ENCODE assay signal across 8 mouse cellular contexts in the genomic region with DNA sequence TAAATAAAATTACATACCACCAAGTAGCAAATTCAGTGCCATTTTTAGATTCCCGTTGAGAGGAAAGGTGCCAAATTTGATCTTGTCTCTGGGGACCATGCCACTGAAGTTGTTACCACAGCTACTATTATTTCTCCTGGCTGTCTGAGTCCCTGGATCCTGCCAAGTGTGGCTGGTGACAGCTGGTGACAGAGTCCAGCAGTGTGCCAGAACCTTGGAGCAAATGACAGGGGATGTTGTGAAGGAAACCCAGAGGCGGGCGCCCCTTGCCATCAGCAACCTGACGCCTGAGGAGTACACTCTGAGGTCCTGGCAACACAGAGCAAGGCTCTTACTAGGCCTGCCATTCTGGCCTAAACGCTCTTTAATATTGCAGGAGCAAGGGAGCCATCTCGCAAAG.
DNase-seq lines count a peak whose midpoint lies in the region; ATAC-seq and TF ChIP-seq lines count a peak whose summit lies in the region.

No protein-coding gene starts in this region.

- no peak for TF ChIP-seq POLR2A in brain, embryonic 14.5 days (IDR thresholded peaks at IDR 0.05; ENCODE audit: borderline replicate concordance, extremely low read depth, insufficient read depth, insufficient read length, poor library complexity, severe bottlenecking)

- no peak overlapping the region for H3K4me2 ChIP-seq in forebrain, postnatal 0 days (ENCODE audit: low read depth)
- H3K4me2 ChIP-seq in heart, embryonic 16.5 days (ENCODE audit: low read depth, low read length) = no peak overlapping the region
- no peak overlapping the region for H3K4me2 ChIP-seq in liver, postnatal 0 days (ENCODE audit: low read depth, low read length)

- 0 out of 2 replicates have a peak, but pooled peaks cover 7% of the 10 kb centered on the region for H3K4me1 ChIP-seq in forebrain, postnatal 0 days (ENCODE audit: insufficient read depth)
- H3K4me1 ChIP-seq in heart, embryonic 16.5 days (ENCODE audit: control insufficient read depth, insufficient read depth, low read length) = peaks cover 18% of the 10 kb centered on the region
- H3K4me1 ChIP-seq in liver, postnatal 0 days (ENCODE audit: insufficient read depth) = no peaks in the 10 kb centered on the region

- peak; percentile 93 for DNase-seq in brain, embryonic 14.5 days (ENCODE audit: low read depth)
- DNase-seq in forebrain, postnatal 0 days = peak; percentile 86
- DNase-seq in left cerebral cortex, adult 8-10 months (ENCODE audit: low spot score in 2 of 2) = peak; percentile 23 to 66
- DNase-seq in urinary bladder, adult 18-20 months (ENCODE audit: low spot score in 2 of 2) = no peak
- no peak for DNase-seq in retina, embryonic 14.5 days (ENCODE audit: low spot score)
- DNase-seq in liver, postnatal 0 days = no peak
- no peak for DNase-seq in cerebellum, postnatal 36 days

- H3K36me3 ChIP-seq in forebrain, postnatal 0 days (ENCODE audit: insufficient read depth) = no peaks in the 10 kb centered on the region
- no peaks in the 10 kb centered on the region for H3K36me3 ChIP-seq in heart, embryonic 16.5 days (ENCODE audit: control insufficient read depth, insufficient read depth)
- no peaks in the 10 kb centered on the region for H3K36me3 ChIP-seq in liver, postnatal 0 days (replicated peaks; ENCODE audit: insufficient read depth, low read length)

- peak; percentile 94 for ATAC-seq in forebrain, postnatal 0 days
- peak; percentile 91 for ATAC-seq in heart, embryonic 16.5 days (replicated peaks; ENCODE audit: extremely low read depth, insufficient read depth, low FRiP score)
- ATAC-seq in liver, postnatal 0 days = no peak

- H3K27ac ChIP-seq in forebrain, postnatal 0 days (ENCODE audit: low read depth, low read length) = peak overlapping the region; percentile 74
- H3K27ac ChIP-seq in heart, embryonic 16.5 days (ENCODE audit: low read length) = peak overlapping the region; percentile 23
- H3K27ac ChIP-seq in liver, postnatal 0 days (ENCODE audit: low read depth) = no peak overlapping the region

- no peaks in the 10 kb centered on the region for H3K27me3 ChIP-seq in forebrain, postnatal 0 days (ENCODE audit: insufficient read depth, low read length)
- no peaks in the 10 kb centered on the region for H3K27me3 ChIP-seq in heart, embryonic 16.5 days (ENCODE audit: control insufficient read depth, insufficient read depth, low read length)
- H3K27me3 ChIP-seq in liver, postnatal 0 days (ENCODE audit: insufficient read depth, low read length) = no peaks in the 10 kb centered on the region

- H3K9me3 ChIP-seq in forebrain, postnatal 0 days (ENCODE audit: low read length) = no peaks in the 10 kb centered on the region
- no peaks in the 10 kb centered on the region for H3K9me3 ChIP-seq in heart, embryonic 16.5 days (replicated peaks; ENCODE audit: control insufficient read depth, low read length)
- H3K9me3 ChIP-seq in liver, postnatal 0 days (ENCODE audit: low read length) = no peaks in the 10 kb centered on the region

- no peak for TF ChIP-seq CTCF in brain, embryonic 14.5 days (IDR thresholded peaks at IDR 0.05; ENCODE audit: borderline replicate concordance, extremely low read depth, insufficient read depth, insufficient read length)
- TF ChIP-seq CTCF in forebrain, postnatal 0 days (IDR thresholded peaks at IDR 0.05; ENCODE audit: low read depth) = no peak
- no peak for TF ChIP-seq CTCF in liver, postnatal 0 days (IDR thresholded peaks at IDR 0.05; ENCODE audit: low read depth)

- 29% methylated on average over 6 of the region's 6 CpGs for WGBS in forebrain, postnatal 0 days
- WGBS in heart, embryonic 16.5 days = 27% methylated on average over 6 of the region's 6 CpGs
- 77% methylated on average over 6 of the region's 6 CpGs for WGBS in liver, postnatal 0 days (ENCODE audit: insufficient replicate concordance)

- TF ChIP-seq EP300 in liver, postnatal 0 days (IDR thresholded peaks at IDR 0.05; ENCODE audit: low read depth) = no peak

- no peak overlapping the region for H3K9ac ChIP-seq in forebrain, postnatal 0 days
- H3K9ac ChIP-seq in heart, embryonic 16.5 days (ENCODE audit: low read length) = no peak overlapping the region
- H3K9ac ChIP-seq in liver, postnatal 0 days (replicated peaks) = no peak overlapping the region

- H3K4me3 ChIP-seq in forebrain, postnatal 0 days (ENCODE audit: low read depth, low read length) = no peak overlapping the region
- no peak overlapping the region for H3K4me3 ChIP-seq in heart, embryonic 16.5 days (ENCODE audit: low read length)
- no peak overlapping the region for H3K4me3 ChIP-seq in liver, postnatal 0 days (ENCODE audit: low read depth, low read length)

Comparison
In these comparisons a context has a peak if more than half of its experiments do, and no peak if none do; other contexts are left out.
1. DNase-seq: peak in brain, embryonic 14.5 days (single experiment), forebrain, postnatal 0 days (single experiment) and left cerebral cortex, adult 8-10 months (2 of 2); none in urinary bladder, adult 18-20 months (0 of 2), retina, embryonic 14.5 days (single experiment), liver, postnatal 0 days (single experiment) and cerebellum, postnatal 36 days (0 of 2).